Mouse (Mus musculus) left cerebral cortex, adult 11 months (tissue): Measurements from ENCODE around the gene Stat1.

Experiments used
- DNase-seq: peaks from one replicate; pipeline ENCODE4 v3.0.0; 2022; ENCODE audit warnings: low spot score

The Stat1 gene

GRCm38 (mm10) chr1:52118860-52119591 lies at the start of gene Stat1:
TSS of gene Stat1 (plus strand) at chr1:52119440.
- peak; percentile 56 for DNase-seq

GRCm38 (mm10) chr1:52079724-52080367 lies 39.4 kb upstream of the Stat1 start:
- DNase-seq: no peak

GRCm38 (mm10) chr1:52080375-52080774 lies 38.9 kb upstream of the Stat1 start:
- no peak for DNase-seq

- no peak for DNase-seq
Observed at GRCm38 (mm10) chr1:52086236-52086635, 33.0 kb upstream of the Stat1 start.

- no peak for DNase-seq
Observed at GRCm38 (mm10) chr1:52087128-52087527, 32.1 kb upstream of the Stat1 start.

- DNase-seq: no peak
Observed at GRCm38 (mm10) chr1:52088634-52089033, 30.6 kb upstream of the Stat1 start.

GRCm38 (mm10) chr1:52098618-52099232 lies 20.5 kb upstream of the Stat1 start:
- DNase-seq: no peak

GRCm38 (mm10) chr1:52100496-52100895 lies 18.7 kb upstream of the Stat1 start:
- no peak for DNase-seq

GRCm38 (mm10) chr1:52102795-52103194 lies 16.4 kb upstream of the Stat1 start:
- no peak for DNase-seq

GRCm38 (mm10) chr1:52107206-52107605 lies 12.0 kb upstream of the Stat1 start:
- no peak for DNase-seq

- no peak for DNase-seq
Observed at GRCm38 (mm10) chr1:52111217-52111616, 8.0 kb upstream of the Stat1 start.

- DNase-seq: no peak
Observed at GRCm38 (mm10) chr1:52112301-52112700, 6.9 kb upstream of the Stat1 start.

- no peak for DNase-seq
Observed at GRCm38 (mm10) chr1:52113067-52113665, 6.1 kb upstream of the Stat1 start.

- DNase-seq: peak; percentile 96
Observed at GRCm38 (mm10) chr1:52113666-52114069, 5.6 kb upstream of the Stat1 start.

GRCm38 (mm10) chr1:52116441-52116840 lies 2.8 kb upstream of the Stat1 start:
- DNase-seq: no peak

- DNase-seq: no peak
Observed at GRCm38 (mm10) chr1:52117777-52118176, 1.5 kb upstream of the Stat1 start.

- DNase-seq: no peak
Observed at GRCm38 (mm10) chr1:52119691-52120090, 451 bp downstream of the Stat1 start.

GRCm38 (mm10) chr1:52120191-52120590 lies 951 bp downstream of the Stat1 start:
- no peak for DNase-seq

GRCm38 (mm10) chr1:52121052-52121451 lies 1.8 kb downstream of the Stat1 start:
- DNase-seq: no peak

GRCm38 (mm10) chr1:52124818-52125217 lies 5.6 kb downstream of the Stat1 start:
- no peak for DNase-seq

- no peak for DNase-seq
Observed at GRCm38 (mm10) chr1:52127350-52127749, 8.1 kb downstream of the Stat1 start.

GRCm38 (mm10) chr1:52129794-52130193 lies 10.6 kb downstream of the Stat1 start:
- no peak for DNase-seq
